Mouse (Mus musculus): ENCODE measurements around the gene Ddx5.
A peak's percentile ranks its signal among the peaks of the same experiment; 100 is the strongest.
"Not testable (repeated sequence)": the region's sequence is repeated elsewhere in the genome, so short reads cannot be mapped to it uniquely, and the experiment has no call there.

Gene Ddx5

GRCm38 (mm10) chr11:106788026-106788774 lies 785 bp downstream of the Ddx5 start:
- peak; percentile 99 for DNase-seq (ENCODE audit: low spot score)

GRCm38 (mm10) chr11:106787131-106788025 lies 1.6 kb downstream of the Ddx5 start:
- peak; percentile 84 for DNase-seq (ENCODE audit: low spot score)

GRCm38 (mm10) chr11:106785043-106785442 lies 3.9 kb downstream of the Ddx5 start:
- no peak for DNase-seq (ENCODE audit: low spot score)

DNA sequence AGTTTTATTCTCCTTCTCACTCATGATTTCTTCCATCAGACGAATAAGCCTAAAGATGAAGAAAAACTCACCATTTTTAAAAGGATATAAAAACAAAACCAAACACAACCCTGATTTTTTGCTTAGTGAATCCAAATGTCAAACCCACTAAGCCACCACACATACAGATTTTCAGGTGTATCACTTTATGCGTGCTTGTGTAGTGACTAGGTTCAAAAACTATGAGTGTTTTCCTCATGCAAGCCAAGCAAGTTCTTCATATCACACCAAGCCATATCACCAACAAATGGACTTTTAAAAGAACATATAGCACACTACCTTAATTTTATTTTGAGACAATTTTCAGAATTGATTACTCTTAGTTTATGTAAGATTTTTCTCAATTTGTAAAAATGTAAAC lies 4.5 kb downstream of the Ddx5 start:
- DNase-seq (ENCODE audit: low spot score), result no peak

- no peak for DNase-seq (ENCODE audit: low spot score)
Observed at GRCm38 (mm10) chr11:106782841-106783764, 5.9 kb downstream of the Ddx5 start.

DNA sequence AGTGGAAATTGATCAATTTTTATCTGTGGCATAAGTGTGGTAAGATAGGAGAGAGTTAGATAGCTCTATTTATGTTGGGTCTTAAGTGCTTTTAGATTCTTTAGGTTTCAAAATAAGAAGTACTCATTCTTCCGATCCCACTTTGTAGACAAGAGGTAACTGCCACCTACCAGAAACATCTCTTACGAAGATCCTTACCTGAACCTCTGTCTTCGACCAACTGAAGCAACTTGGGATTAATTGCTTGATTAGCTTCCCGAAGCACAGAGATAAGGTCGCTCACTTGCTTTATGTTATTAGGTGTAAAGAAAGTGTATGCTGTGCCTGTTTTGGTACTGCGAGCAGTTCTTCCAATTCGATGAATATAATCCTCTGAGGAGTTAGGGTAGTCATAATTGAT lies 6.7 kb downstream of the Ddx5 start:
- not testable (repeated sequence) for DNase-seq (ENCODE audit: low spot score)

- no peak for DNase-seq (ENCODE audit: low spot score)
Observed at GRCm38 (mm10) chr11:106780590-106781220, 8.3 kb downstream of the Ddx5 start.

DNA sequence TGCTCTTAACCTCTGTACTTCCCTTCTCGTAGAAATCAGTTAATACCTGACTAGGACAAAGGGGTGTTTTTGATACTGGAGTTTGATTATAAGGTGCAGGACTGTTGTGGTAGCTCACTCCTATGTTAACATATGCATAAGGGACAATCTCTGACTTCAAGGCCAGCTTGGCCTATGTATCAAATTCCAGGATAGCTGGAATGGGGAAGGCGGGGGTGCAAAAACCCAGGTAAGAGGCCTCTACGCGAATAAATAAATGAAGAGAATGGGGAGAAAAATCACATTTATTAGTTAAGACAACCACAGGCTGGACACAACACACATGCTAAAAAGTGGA lies 8.9 kb downstream of the Ddx5 start:
- DNase-seq (ENCODE audit: low spot score), result no peak

GRCm38 (mm10) chr11:106779388-106780088 lies 9.4 kb downstream of the Ddx5 start, which contains the start of gene Polg2:
TSS of gene Polg2 (minus strand) at chr11:106779537.
- DNase-seq (ENCODE audit: low spot score), result peak; percentile 92

- DNase-seq (ENCODE audit: low spot score), result no peak
Observed at GRCm38 (mm10) chr11:106778589-106779387, 10.2 kb downstream of the Ddx5 start.

DNA sequence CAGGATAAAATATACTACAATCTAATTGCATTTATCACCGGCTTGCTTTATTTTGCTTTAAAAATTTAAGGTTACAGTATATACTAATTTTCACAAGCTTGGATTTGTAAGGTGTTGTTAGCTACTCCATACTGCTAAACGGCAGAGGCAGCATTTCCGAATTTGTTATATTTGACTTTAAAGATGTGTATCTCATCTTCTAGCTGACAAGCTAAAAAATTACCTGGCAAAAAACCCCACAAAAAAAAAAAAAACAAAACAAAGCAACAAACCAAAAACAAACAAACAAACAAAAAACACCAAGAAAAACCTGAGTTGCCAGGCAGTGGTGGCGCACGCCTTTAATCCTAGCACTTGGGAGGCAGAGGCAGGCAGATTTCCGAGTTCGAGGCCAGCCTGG lies 10.9 kb downstream of the Ddx5 start:
- DNase-seq (ENCODE audit: low spot score), result no peak

DNA sequence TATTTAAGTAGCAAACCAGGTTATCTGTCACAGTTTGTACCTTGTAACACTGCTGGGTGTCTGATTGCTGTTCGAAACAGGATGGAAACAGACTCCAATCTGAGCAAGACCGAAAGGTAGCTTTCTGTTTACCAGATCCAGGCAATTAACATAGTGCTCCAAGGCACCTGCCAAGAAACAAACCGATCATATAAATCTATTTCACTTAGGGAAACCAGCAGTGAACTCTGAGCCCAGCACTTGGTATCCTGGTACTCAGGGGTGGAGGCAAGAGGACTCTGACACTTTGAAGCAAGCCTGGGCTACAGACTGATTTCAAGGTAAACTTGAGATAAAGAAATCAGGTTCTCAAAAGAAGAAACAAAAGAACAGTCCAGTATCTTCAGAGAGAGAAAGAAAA lies 11.6 kb downstream of the Ddx5 start:
- DNase-seq (ENCODE audit: low spot score), result no peak

DNA sequence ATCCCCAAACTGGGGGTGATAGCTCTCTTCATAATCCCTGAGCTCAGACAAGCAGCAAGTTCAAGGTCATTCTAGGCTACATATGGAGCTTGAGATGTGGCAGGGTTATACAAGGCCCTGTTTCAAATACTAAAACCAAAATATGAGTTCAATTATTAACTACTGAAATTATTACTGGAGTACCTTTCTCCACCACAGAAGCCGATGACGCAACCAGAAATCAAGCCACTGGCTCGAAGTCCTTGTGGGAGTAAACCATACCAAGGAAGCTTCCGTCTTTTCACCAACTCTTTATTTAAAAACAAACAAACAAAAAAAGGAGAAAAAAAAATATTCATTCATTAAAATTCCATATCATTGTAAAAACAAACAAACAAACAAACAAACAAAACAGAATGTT lies 12.0 kb downstream of the Ddx5 start:
- DNase-seq (ENCODE audit: low spot score), result no peak

DNA sequence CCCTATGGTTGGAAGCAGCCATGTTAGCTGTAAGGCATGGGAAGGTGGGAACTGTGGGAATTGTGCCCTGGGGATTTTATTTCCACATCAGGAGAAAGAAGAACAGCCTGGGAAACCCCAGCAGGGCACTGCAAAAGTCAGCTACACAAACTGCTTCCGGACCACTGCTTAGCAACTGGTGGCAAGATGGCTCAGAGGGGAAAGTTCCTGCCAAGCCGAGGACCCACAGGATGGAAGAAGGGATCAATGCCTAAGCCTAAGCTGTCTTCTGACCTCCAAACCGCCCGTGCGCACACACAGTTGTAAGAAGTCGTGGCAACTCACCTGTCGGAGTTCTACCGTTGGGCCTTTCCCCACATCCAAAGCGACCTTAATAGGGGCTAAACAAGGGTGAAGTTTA lies 15.9 kb downstream of the Ddx5 start:
- DNase-seq (ENCODE audit: low spot score), result no peak

- DNase-seq (ENCODE audit: low spot score), result no peak
Observed at GRCm38 (mm10) chr11:106770195-106770974, 18.6 kb downstream of the Ddx5 start.

DNA sequence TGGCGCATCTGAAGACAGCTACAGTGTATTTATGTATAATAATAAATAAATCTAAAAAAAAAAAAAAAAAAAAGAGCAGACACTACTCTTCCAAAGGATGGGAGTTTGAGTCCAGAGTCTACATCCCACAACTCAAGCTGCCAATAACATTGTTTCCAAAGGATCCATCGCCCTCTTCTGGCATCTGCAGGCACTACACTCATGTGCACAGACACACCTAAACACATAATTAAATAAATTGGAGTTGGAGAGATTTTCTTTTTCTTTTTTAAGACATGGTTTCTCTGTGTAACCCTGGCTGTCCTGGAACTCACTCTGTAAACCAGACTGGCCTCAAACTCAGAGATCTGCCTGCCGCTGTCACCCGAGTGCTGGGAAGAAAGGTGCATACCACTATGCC lies 21.5 kb downstream of the Ddx5 start:
- no peak for DNase-seq (ENCODE audit: low spot score)

DNA sequence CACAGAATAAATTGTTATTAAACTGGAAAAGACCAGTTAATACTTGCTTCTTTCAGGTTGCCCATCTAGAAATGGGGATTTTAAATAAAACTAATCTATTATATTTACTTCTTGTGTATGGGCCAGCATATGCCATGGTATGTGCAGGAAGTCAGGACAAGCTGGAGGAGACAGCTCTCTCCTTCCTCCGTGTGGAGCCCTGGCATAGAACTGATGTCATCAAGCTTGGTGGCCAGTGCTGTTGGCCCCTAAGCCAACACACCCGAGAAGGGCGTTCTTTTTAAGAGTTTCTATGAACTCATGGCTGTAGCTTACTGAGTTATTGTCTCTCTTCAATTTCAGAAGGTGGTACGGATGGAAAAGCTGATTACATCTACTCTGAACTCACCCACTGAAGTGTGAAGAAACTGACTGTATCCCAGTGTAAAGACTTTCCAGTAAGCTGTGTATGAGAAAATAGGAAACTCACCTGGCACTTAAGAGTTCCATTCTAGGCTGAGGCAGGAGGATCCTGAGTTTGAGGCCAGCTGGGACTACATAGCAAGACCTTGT lies 22.3 kb downstream of the Ddx5 start:
- no peak for DNase-seq (ENCODE audit: low spot score)

DNA sequence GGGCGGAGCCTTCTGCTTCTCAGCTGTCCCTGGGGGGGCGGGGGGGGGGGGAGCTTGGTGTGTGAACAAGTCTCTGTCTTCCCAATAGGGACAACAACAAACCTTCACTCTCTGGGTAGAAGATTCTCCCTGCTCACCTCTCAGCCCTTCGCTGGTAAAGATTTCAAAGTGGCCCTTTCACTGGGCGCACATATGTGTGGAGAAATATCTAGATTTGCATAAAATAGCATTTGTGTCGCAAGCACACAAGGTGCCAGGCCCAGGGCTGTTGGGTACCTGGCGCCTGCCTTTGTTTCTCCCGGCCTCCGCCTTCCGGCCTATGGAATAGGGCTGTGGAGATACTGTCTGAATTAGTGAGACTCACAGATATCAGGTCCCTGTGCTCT lies 26.2 kb downstream of the Ddx5 start:
- DNase-seq (ENCODE audit: low spot score), result no peak

GRCm38 (mm10) chr11:106762139-106762799 lies 26.7 kb downstream of the Ddx5 start:
- DNase-seq (ENCODE audit: low spot score), result no peak

All from retina, embryonic 14.5 days (tissue).